Mouse (Mus musculus) heart, embryonic 12.5 days (tissue): ENCODE data around the gene Ciapin1. TPM values are rescaled to one million over a fixed set of nuclear protein-coding genes. Genes with fewer than 3 reads are reported as not detected.
"Not testable (repeated sequence)": the region's sequence is repeated elsewhere in the genome, so short reads cannot be mapped to it uniquely, and the experiment has no call there.

Source experiments
- ATAC-seq: fragments of 200-750 bp; cut with Nextera tagmentation; 2 replicates; pipeline ENCODE4 v1.8.0; 2017; ENCODE audit warnings: moderate TSS enrichment, moderate library complexity; ENCODE audit not compliant: insufficient number of reproducible peaks, low FRiP score
- H3K27ac ChIP-seq: fragments of 300-500 bp; sonication (generic); 2 replicates; pipeline ENCODE4 v1.5.1; 2016; ENCODE audit warnings: mild to moderate bottlenecking, moderate library complexity; ENCODE audit not compliant: poor library complexity, severe bottlenecking
- H3K27me3 ChIP-seq: fragments of 300-500 bp; sonication (generic); replicated peaks from 2 replicates; pipeline ENCODE4 v1.6.1; 2016; ENCODE audit warnings: mild to moderate bottlenecking, moderate library complexity
- H3K36me3 ChIP-seq: fragments of 300-500 bp; sonication (generic); 2 replicates; pipeline ENCODE4 v1.6.1; 2016; ENCODE audit warnings: mild to moderate bottlenecking, moderate library complexity
- H3K4me1 ChIP-seq: fragments of 300-500 bp; sonication (generic); replicated peaks from 2 replicates; pipeline ENCODE4 v1.6.1; 2016; ENCODE audit warnings: mild to moderate bottlenecking
- H3K4me2 ChIP-seq: fragments of 300-500 bp; sonication (generic); 2 replicates; pipeline ENCODE4 v1.6.1; 2016; ENCODE audit warnings: mild to moderate bottlenecking, moderate library complexity
- H3K4me3 ChIP-seq: fragments of 300-500 bp; sonication (generic); 2 replicates; pipeline ENCODE4 v1.5.1; 2016; ENCODE audit warnings: mild to moderate bottlenecking
- H3K9ac ChIP-seq: fragments of 300-500 bp; sonication (generic); 2 replicates; pipeline ENCODE4 v1.6.1; 2016; ENCODE audit warnings: mild to moderate bottlenecking, moderate library complexity
- H3K9me3 ChIP-seq: fragments of 300-500 bp; sonication (generic); replicated peaks from 2 replicates; pipeline ENCODE4 v1.6.1; 2016; ENCODE audit warnings: mild to moderate bottlenecking, moderate library complexity
- WGBS: fragments of 180-500 bp; shearing (Covaris S2); methylation state at CpG from one replicate; pipeline ENCODE4 v1.1.7; 2016; 5-methylcytosine and 5-hydroxymethylcytosine counted together
- polyA plus RNA-seq: library from polyadenylated mRNA; unstranded; fragments of >200 nt; fragmentation: Nextera tagmentation; extraction: Ambion mirVana; gene quantifications from 2 replicates; pipeline ENCODE4 v1.2.1, GENCODE M21; 2016

Ciapin1 gene
- polyA plus RNA-seq, 1 experiment from 2014 or later = 109 TPM

DNA sequence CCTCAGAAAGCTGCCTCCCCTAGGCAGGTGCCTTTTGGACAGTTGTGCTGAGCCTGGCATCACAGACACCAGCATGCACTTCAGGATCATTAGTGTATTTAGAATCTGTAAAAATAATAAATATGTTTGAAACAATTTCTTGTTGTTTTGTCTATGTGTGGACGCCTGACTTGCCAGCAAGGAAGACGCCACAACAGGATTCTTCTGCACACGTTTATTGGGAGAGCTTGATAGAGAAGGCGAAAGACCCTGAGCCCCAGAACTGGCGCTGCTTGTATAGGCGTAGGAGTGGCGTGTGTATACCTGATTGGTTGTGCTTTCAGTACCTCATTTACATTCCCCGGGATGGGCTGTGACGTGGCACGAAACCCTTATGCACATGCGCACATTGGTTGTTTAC lies 16.6 kb upstream of the Ciapin1 start:
- H3K4me2 ChIP-seq, H3K9me3 ChIP-seq, H3K27me3 ChIP-seq, H3K9ac ChIP-seq, ATAC-seq, H3K27ac ChIP-seq, H3K4me3 ChIP-seq: not testable (repeated sequence)
- WGBS = 89% methylated on average over 11 of the region's 11 CpGs
- Histone ChIP-seq H3K4me1 (peaks cover 14% of the 10 kb centered on the region; the same call in 1 of the 2 replicates), H3K36me3 (peaks cover 60% of the 10 kb centered on the region)

DNA sequence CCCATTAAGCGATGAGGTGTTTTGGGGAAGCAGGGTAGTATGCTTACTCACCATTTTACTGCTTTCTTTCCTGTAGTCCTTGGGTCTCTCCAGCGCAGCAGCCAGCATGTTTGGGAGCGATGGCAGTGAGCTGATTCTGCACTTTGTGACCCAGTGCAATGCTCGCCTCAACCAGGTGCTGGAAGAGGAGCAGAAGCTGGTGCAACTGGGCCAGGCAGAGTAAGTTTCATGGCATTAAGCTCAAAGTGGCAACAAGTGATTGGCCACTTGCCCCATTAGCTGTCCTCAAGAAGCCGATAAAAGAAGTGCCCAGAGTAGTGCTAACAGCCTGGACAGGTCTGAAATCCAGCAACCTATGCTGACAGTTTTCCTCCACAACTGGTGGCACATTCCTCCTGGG lies 11.9 kb upstream of the Ciapin1 start:
- WGBS = 88% methylated on average over 5 of the region's 5 CpGs
- Histone ChIP-seq H3K27me3 (no peaks in the 10 kb centered on the region), H3K36me3 (peaks cover 95% of the 10 kb centered on the region), H3K9ac (no peak overlapping the region), H3K4me3 (no peak overlapping the region), H3K27ac (no peak overlapping the region), H3K9me3 (no peaks in the 10 kb centered on the region), H3K4me1 (no peaks in the 10 kb centered on the region), H3K4me2 (no peak overlapping the region)
- ATAC-seq = no peak

DNA sequence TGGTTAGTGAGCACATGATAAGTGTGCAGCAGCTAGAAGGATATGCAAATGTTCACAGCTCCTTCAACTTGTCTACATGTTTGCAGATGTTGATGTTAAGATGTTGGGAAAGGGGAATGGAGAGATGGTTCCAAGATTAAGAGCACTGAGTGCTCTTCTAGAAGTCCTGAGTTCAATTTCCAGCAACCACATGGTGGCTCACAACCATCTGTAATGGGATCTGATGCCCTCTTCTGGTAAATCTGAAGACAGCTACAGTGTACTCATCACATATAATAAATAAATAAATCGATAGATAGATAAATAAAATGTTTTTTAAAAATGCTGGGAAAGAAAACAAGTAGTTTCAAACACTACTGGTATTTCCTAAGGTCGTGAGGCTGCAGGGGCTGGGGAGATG lies 3.0 kb upstream of the Ciapin1 start:
- Histone ChIP-seq H3K4me2 (no peak overlapping the region), H3K36me3 (peaks cover 37% of the 10 kb centered on the region), H3K9ac (no peak overlapping the region), H3K4me1 (peaks cover 13% of the 10 kb centered on the region), H3K9me3 (no peaks in the 10 kb centered on the region), H3K4me3 (no peak overlapping the region), H3K27ac (no peak overlapping the region), H3K27me3 (no peaks in the 10 kb centered on the region)
- 41% methylated on average over 2 of the region's 2 CpGs for WGBS
- no peak for ATAC-seq

DNA sequence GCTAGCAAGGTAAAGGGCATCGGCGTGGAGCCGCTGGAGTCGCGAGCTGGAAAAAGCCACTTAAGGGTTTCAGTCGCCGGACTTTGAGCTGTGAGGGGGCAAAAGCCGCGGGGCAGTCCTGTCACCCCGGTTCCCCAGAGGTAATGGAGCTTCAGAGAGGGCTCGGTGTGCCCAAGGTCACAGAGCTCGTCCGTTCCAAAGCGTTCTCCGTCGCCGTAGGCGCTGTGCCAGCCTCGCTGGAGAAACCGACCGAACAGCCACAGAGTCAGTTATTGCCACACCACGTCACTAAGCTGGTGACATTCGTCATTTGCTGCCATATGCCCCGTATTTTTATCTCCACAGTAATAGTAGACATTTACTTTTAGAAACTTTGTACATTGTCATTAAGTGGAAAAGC lies 442 bp upstream of the Ciapin1 start:
- Histone ChIP-seq H3K36me3 (peaks cover 12% of the 10 kb centered on the region), H3K9me3 (no peaks in the 10 kb centered on the region), H3K4me3 (peak overlapping the region; percentile 81), H3K9ac (peak overlapping the region; percentile 91), H3K4me2 (peak overlapping the region; percentile 80), H3K27ac (peak overlapping the region; percentile 94), H3K27me3 (no peaks in the 10 kb centered on the region), H3K4me1 (peaks cover 20% of the 10 kb centered on the region)
- under 1% methylated on average over 24 of the region's 24 CpGs for WGBS
- ATAC-seq = peak; percentile 75

- H3K4me1 ChIP-seq = peaks cover 20% of the 10 kb centered on the region
- H3K27ac ChIP-seq = no peak overlapping the region
- no peak for ATAC-seq
- WGBS = 62% methylated on average over 11 of the region's 11 CpGs
- H3K4me2 ChIP-seq = peak overlapping the region; percentile 80
- H3K27me3 ChIP-seq = no peaks in the 10 kb centered on the region
- peak overlapping the region; percentile 89 for H3K9ac ChIP-seq
- H3K4me3 ChIP-seq = peak overlapping the region; percentile 81
- H3K9me3 ChIP-seq = no peaks in the 10 kb centered on the region
- peaks cover 11% of the 10 kb centered on the region for H3K36me3 ChIP-seq
These were observed 1.5 kb downstream of the Ciapin1 start for GRCm38 (mm10) chr8:94836456-94837240.

GRCm38 (mm10) chr8:94835751-94836150 lies 2.4 kb downstream of the Ciapin1 start:
- WGBS = 97% methylated on average over 13 of the region's 13 CpGs

GRCm38 (mm10) chr8:94833901-94834405 lies 4.2 kb downstream of the Ciapin1 start:
- 79% methylated on average over 7 of the region's 7 CpGs for WGBS
- H3K27me3 ChIP-seq, H3K9me3 ChIP-seq, ATAC-seq, H3K4me3 ChIP-seq, H3K27ac ChIP-seq, H3K4me2 ChIP-seq: not testable (repeated sequence)
- Histone ChIP-seq H3K4me1 (peaks cover 20% of the 10 kb centered on the region), H3K36me3 (peaks cover 32% of the 10 kb centered on the region), H3K9ac (peak overlapping the region; percentile 17; the same call in 1 of the 2 replicates)

More at GRCm38 (mm10) chr8:94835751-94836150, 2.4 kb downstream of the Ciapin1 start:
- peaks cover 17% of the 10 kb centered on the region for H3K36me3 ChIP-seq
- H3K27me3 ChIP-seq, H3K9me3 ChIP-seq, H3K27ac ChIP-seq, H3K4me3 ChIP-seq, ATAC-seq, H3K9ac ChIP-seq: not testable (repeated sequence)
- 0 out of 2 replicates have a peak overlapping the region, but pooled peaks have one; percentile 80 for H3K4me2 ChIP-seq
- H3K4me1 ChIP-seq = peaks cover 20% of the 10 kb centered on the region

DNA sequence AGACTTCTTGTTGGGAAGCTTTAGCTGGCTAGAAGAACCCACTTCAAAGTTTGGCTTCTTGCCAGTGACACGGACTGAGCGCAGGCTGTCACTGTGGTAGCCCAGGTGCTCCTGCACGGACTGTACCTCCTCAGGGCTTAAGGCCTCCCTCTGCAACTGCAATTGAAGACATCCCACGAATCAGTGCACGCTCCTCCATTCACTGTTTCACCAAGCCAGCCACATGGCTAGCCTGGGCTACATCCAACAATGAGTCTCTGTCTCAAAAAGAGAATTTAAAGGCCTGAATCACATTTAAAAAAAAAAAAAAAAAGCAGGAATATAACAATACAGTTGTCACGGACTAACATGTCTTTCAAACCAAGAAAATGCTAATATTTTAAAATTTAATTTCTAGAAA lies 9.9 kb downstream of the Ciapin1 start:
- no peak overlapping the region for H3K4me3 ChIP-seq
- 83% methylated on average over 6 of the region's 6 CpGs for WGBS
- peaks cover 78% of the 10 kb centered on the region for H3K36me3 ChIP-seq
- ATAC-seq = no peak
- no peaks in the 10 kb centered on the region for H3K27me3 ChIP-seq
- H3K27ac ChIP-seq = no peak overlapping the region
- no peaks in the 10 kb centered on the region for H3K9me3 ChIP-seq
- no peak overlapping the region for H3K9ac ChIP-seq
- H3K4me2 ChIP-seq = no peak overlapping the region
- no peaks in the 10 kb centered on the region for H3K4me1 ChIP-seq

DNA sequence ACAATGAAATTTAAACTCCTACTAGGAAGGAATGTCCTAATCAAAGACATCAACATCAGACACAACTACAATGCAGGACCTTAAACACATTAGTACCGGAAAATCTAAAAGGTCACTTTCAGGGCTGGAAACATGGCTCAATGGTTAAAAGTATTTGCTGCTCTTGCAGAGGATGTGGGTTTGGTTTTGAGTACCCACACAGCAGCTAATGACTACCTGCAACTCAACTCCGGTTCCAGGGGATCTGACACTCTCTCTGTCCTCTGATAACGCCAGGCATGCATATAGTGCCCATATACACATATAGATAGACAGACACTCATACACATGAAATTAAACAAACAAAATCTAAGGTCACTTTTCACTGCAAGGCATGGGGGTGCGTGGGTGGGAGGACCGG lies 11.9 kb downstream of the Ciapin1 start:
- Histone ChIP-seq H3K4me1 (no peaks in the 10 kb centered on the region), H3K27me3 (no peaks in the 10 kb centered on the region), H3K27ac (no peak overlapping the region), H3K4me2 (no peak overlapping the region), H3K36me3 (peaks cover 84% of the 10 kb centered on the region), H3K9ac (no peak overlapping the region), H3K9me3 (no peaks in the 10 kb centered on the region), H3K4me3 (no peak overlapping the region)
- ATAC-seq = no peak
- WGBS = 89% methylated on average over 5 of the region's 5 CpGs

DNA sequence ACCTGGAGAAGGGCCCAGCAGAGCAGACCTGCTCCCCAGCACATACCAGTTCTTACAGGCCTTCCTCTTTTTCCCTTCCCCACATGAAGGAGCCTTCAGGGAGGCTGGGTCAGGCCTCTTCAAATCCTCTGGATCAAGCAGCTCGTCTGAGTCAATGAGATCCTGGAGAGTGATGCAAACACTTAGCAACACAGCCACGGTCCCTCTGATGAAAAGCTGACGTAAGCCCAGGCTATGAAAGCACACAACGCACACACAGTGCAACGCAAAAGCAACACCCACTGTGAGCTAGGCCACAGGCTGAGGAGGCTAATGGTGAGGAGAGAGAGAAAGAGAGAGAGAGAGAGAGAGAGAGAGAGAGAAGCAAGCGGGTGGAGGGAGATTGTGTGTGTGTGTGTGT lies 13.0 kb downstream of the Ciapin1 start:
- whole genome bisulfite sequencing = 90% methylated on average over 6 of the region's 6 CpGs
- no peaks in the 10 kb centered on the region for H3K9me3 ChIP-seq
- H3K27me3 ChIP-seq = no peaks in the 10 kb centered on the region
- H3K4me3 ChIP-seq = no peak overlapping the region
- no peak overlapping the region for H3K4me2 ChIP-seq
- no peaks in the 10 kb centered on the region for H3K4me1 ChIP-seq
- H3K36me3 ChIP-seq = peaks cover 86% of the 10 kb centered on the region
- H3K9ac ChIP-seq = no peak overlapping the region
- no peak overlapping the region for H3K27ac ChIP-seq
- ATAC-seq = no peak

DNA sequence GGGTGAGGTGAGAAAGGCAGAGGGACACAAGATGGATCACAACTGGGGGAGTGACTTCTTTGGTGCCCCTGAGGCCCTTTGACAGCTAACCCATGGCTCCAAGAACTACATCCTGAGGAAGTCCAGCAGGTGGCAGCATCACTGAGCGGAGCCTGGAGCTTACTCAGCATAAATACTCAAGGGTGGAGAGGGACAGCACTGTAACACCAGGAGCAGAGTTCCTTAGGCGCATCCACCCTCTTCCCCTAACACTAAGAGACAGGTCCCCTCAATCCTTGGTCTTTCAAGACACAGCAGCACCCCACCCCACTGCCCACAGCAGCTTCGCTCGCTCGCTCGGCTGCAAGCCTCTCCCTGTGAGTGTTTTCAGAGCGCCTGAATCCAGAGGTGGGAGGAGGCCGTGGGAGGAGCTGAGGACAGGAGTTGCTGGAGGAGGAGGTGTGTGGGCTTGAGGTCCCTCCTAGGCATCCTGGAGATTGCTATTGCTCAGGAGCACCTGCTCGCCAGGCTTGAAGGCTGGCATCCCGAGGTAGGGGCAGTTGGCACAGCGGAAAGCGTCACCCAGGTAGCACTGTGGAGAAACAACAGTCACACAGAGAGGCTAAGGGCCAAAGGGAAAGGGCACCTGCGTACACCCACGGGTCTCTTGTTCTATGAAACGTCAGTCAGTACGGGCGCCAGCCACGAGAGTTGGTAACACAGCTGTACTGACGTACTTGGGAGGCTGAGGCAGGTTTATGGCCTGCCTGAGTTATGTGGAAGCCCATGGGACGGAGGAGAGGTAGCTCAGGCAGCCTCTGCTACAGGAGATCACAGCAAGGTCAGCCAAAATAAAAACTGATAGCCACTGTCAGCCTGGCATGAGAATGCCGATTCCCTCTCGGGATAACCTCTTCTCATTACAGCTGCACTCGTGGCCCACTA lies 15.3 kb downstream of the Ciapin1 start:
- Histone ChIP-seq H3K9ac (no peak overlapping the region), H3K27me3 (no peaks in the 10 kb centered on the region), H3K9me3 (no peaks in the 10 kb centered on the region), H3K4me1 (no peaks in the 10 kb centered on the region), H3K27ac (no peak overlapping the region), H3K36me3 (peaks cover 71% of the 10 kb centered on the region), H3K4me3 (no peak overlapping the region), H3K4me2 (no peak overlapping the region)
- WGBS = 78% methylated on average over 23 of the region's 23 CpGs
- peak; percentile 61 for ATAC-seq
